Mouse (Mus musculus) frontal cortex, adult (tissue): ENCODE measurements around the gene Dpep2nb.
A peak's percentile ranks its signal among the peaks of the same experiment; 100 is the strongest.
"Not testable (repeated sequence)": the region's sequence is repeated elsewhere in the genome, so short reads cannot be mapped to it uniquely, and the experiment has no call there.

Experiments used
- ATAC-seq: cut with Nextera tagmentation; 2 replicates; pipeline ENCODE4 v1.9.2; 2017; ENCODE audit warnings: mild to moderate bottlenecking, moderate library complexity, mixed read lengths; ENCODE audit not compliant: low TSS enrichment

Dpep2nb gene

DNA sequence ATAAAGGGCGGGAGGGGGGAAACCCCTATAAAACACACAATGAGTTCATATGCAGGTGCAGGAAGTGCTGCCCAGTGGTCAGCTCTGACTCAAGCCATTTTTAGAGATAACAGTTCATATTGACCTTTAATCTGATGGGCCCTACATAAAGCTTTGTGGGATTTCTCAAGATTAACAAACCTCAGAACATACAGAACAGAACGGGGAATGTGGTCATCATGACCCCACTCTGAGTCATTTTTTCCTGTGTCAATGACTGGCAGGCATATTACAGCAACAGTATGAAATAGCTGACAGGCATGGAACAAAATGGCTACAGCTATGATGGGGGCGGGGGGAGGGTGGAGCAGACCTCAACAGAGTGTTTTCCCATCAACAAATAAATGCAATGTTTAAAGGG lies 1.4 kb upstream of the Dpep2nb start:
- ATAC-seq, result no peak

DNA sequence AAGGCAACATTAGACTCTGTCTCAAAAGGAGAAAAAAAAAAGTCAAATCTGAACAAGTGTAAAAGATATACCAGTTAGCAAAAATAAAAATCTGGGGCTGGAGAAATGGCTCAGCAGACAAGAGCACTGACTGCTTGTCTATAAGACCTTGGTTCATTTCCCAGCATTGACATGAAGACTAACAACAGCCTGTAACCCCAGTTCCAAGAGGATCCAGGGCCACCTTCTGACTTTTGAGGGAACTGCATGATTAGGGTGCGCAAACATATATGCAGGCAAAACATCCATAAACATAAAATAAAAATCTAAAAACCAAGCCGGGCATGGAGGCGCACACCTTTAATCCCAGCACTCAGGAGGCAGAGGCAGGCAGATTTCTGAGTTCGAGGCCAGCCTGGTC lies 638 bp upstream of the Dpep2nb start:
- ATAC-seq, result no peak

DNA sequence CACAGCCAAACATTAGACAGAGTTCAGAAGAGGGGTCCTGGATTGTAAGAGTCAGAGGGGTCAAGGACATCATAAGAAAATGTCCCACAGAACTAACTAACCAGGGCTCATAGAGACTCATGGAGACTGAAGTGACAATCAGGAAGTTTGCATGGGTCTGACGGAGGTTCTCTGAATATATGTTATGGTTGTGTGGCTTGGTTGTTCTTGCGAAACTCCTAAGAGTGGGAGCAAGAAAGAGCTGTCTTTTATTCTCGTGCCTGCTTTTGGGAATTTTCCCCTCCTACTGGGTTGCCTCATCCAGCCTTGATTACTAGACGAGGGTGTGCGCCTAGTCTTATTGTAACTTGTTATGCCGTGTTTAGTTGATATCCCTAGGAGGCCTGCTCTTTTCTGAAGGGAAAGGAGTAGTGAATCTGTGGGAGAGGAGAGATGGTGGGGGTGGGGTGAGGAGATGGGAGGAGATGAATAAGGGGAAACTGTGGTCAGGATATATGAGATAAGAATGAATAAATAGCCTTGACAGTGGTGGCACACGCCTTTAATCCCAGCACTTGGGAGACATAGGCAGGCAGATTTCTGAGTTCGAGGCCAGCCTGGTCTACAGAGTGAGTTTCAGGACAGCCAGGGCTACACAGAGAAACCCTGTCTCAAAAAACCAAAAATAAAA lies 1.1 kb downstream of the Dpep2nb start:
- no peak for ATAC-seq

DNA sequence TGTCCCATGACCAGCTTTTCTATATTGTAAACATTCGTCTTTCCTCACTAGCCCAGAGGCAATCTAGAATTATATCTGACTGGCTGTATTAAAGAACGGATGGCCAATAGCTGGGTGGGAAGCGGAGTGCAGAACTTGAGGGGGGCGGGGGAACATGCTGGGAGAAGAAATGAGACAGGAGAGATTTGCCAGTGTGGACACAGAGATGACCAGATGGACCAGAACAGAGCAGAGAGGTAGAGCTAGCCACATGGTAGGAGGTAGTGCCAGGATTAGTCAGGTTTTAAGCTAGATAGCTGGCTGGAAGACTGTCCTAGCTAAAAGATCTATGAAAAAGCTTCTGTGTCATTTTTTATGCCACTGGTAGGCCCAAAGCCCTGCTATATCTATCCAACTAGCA lies 3.9 kb downstream of the Dpep2nb start:
- ATAC-seq, result no peak

DNA sequence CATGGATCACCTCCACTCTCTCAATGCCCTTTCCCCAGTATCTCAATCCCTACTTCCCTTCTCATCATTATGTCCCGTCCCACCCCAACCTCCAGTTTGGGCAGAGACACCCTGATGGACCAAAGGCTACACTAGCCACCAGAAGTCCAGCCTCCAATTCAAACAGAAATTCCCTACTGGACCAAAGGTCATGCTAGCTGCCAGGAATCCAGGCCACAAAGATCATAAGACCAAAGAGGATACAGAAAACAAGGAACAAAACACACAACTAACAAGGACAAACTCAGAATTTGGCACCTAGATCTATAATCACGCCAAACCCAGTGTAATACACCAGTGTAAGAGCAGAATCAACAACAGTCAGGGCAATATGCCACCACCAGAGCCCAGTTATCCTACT lies 6.8 kb downstream of the Dpep2nb start:
- ATAC-seq, result no peak

DNA sequence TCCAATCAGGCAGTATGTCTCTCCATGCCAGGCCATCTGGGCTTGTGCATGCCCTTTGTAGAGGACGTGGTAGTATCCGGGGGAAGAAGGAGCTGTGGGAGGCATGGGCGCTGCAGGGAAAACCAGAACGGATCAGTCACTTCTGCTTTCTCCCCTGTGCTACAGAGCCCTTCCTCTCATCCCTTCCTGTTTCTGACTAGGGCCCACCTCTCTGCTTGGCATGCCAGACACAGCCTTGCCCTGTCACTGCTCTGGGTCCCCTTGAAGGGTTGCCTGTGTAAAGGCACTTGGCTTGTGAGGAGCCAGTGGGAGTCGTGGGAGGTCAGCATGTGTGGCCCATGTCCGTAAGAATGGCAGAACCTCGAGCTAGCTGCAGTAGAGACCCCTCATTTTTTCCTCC lies 9.4 kb downstream of the Dpep2nb start:
- ATAC-seq, result no peak

DNA sequence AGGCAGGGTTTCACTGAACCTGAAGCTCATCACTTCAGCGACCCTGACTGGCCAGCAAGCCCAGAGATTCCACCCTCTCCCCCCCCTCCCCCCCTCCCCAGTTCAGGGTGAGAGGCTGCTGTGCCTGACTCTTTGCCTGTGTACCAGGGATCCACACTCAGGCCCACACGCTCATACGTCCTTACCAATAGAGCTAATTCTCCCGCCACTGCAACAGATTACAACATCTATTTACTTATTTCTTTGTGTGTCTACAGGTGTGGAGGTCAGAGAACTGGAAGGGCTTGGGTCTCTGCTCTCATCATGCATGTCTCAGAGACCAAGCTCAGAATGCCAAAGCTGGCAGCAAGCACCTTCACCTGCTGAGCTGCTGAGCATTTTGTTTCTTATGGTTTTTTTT lies 12.5 kb downstream of the Dpep2nb start:
- no peak for ATAC-seq

DNA sequence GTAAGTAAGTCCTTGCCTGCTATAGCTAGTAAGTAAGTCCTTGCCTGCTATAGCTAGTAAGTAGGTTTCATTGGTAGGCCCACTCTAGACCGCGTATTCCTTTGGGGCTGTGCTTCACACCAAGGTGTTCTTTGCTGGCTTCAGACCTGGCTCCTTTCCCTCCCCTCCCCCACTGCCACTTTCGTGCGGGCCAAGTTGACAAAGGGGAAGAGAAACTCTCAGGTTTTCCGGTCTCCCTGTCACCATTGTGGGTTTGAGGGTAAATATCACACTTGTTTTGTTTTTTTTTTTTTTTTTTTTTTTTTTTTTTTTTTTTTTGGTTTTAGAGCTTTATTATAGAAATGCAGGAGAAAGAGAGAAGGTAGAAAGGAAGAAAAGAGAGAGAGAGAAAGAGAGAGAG lies 13.3 kb downstream of the Dpep2nb start:
- ATAC-seq, result no peak

DNA sequence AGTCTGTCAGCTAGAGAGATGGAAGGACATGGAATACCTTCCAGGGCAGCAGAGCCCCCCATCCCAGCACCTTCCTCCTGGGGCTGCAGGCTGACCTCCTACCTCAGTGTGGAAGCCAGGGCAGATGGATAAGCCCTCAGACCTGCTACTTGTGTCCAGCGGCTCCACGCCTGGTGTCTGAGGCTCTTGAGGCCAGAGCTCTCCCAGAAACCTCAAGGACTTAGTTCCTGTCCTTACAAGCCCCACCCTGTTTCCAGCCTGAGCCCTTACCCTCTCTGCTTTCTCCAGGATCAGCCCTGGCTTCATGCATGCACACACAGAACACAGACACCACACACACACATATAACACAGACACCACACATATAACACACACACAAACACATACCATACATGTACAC lies 14.2 kb downstream of the Dpep2nb start:
- ATAC-seq, result no peak

DNA sequence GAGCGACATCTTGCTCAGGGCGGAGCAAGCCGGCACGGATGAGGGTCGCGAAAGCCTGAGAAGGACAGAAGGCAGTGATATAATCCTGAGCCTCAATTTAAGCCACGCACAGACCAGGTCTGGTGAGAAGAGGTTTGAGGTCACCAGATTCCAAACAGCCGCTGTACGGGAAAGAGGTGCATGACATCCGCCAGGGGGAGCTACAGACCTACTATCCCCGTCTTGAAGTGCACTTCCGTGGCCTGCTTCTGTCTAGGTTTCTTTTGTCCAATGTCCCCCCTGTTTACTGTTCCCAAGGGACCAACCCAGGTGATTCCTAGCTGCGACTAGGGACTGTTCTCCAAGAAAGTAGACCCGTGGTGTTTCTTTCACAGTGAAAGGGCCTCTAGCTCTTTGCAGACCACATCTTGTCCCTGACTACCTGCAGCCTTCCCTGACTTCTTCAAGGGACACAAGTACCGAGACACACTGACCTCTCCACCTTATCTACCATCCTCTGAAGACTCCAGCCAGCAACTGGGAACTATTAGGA lies 14.9 kb downstream of the Dpep2nb start, which contains the start of gene Dus2:
Gene Dus2, plus strand, starts transcription at position 482 of the 532 bp plus-strand sequence.
- peak; percentile 88 for ATAC-seq

DNA sequence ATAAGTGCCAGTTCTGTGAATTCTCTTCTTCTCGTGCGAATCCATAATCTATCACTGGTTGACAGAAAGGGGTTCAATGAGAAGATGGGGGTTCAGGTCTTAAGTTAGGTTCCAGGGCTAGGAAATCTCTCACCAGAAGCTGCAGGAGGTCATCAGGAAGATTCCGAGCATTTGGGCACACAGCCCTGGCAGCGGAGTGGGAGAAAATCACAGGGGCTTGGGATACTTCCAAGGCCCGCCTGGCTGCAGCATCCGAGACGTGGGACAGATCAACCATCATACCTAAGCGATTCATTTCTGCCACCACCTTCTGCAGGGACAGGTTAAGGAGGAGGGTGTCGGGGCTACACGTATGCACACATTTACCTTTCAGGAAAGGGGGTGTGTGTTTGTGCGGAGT lies 17.2 kb downstream of the Dpep2nb start:
- ATAC-seq, result no peak

DNA sequence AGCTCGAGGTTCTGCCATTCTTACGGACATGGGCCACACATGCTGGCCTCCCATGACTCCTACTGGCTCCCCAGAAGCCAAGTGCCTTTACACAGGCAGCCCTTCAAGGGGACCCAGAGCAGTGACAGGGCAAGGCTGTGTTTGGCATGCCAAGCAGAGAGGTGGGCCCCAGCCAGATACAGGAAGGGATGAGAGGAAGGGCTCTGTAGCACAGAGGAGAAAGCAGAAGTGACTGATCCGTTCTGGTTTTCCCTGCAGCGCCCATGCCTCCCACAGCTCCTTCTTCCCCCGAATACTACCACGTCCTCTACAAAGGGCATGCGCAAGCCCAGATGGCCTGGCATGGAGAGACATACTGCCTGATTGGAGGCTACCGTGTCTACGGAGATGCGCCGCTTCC lies 22.4 kb downstream of the Dpep2nb start:
- ATAC-seq, result not testable (repeated sequence)

DNA sequence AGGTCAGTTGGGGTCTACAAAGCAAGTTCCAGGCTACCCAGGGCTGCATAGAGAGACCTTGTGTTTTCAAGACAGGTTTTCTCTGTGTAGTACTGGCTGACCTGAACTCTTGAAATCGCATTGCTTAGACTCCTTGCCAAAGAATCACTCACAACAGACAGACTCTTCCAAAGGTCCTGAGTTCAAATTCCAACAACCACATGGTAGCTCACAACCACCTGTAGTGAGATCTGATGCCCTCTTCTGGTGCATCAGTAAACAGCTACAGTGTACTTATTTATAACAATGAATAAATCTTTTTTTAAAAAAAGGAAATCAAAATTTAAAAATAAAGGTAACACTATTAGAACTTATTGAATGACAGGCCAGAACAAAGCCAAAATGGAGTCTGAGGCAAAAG lies 24.6 kb downstream of the Dpep2nb start:
- ATAC-seq, result no peak

DNA sequence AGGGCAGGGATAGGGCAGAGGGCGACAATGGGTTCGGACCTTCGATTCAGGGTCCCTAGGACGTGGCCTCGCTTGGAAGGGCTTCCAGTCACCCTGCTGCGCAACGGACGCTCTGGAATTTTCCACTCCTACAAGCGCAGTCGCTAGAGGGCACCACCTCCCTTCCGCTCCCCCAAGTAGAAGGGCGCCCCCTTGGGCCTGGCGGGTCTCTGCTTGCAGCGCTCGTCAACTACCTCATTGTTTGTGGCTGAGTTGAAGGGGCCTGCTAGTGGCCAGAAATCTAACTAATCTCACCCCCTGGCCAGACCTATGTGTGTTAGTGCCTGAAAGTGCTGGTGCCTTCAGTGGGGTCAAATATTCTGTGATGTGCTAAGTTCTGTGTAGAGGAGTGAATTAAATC lies 26.4 kb downstream of the Dpep2nb start, which contains the start of gene Dpep3:
Gene Dpep3, minus strand, starts transcription at position 105 of the 400 bp plus-strand sequence.
- no peak for ATAC-seq

DNA sequence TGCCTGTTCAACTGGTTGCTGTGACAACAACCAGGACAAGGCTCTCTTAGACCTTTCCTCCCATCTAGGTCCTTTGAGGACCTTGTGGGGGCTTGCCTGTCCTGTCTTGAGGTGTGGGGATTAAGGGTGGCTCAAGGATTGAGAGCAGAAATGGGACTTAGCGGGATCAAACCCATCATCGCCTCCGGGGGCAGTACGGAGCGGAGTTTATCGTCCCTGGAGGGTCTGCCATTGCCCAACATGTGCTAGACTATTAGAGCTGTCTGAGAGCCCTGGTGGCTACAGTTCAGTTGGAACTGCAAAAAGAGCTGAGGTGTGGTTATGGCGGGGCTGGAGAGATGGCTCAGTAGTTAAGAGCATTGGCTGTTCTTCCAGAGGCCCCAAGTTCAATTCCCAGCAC lies 30.4 kb downstream of the Dpep2nb start:
- no peak for ATAC-seq

DNA sequence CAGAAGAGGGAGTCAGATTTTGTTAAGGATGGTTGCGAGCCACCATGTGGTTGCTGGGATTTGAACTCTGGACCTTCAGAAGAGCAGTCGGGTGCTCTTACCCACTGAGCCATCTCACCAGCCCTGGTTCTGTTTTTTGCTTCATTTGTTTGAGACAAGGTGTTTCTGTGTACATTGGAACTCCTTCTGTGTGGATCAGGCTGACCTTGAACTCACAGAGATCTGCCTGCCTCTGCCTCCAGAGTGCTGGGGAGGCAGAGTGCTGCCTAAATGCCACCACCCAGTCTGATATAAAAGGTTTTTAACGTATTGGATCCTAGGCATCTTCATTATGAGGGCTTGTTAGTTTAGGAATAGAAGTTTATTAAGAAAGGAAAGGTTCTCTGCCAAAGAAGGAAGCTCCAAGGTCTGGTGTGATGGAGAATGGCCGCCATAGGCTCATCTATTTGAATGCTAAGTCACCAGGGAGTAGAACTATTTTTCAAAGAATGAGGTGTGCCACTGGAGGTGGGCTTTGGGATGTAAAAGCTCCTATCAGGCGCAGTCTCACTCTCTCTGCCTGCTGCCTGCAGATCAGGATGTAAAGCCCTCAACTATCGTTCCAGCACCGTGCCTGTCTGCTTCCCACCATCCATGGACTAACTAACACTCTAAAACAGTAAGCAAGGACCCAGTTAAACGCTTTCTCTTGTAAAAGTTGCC lies 34.6 kb downstream of the Dpep2nb start:
- ATAC-seq, result no peak

DNA sequence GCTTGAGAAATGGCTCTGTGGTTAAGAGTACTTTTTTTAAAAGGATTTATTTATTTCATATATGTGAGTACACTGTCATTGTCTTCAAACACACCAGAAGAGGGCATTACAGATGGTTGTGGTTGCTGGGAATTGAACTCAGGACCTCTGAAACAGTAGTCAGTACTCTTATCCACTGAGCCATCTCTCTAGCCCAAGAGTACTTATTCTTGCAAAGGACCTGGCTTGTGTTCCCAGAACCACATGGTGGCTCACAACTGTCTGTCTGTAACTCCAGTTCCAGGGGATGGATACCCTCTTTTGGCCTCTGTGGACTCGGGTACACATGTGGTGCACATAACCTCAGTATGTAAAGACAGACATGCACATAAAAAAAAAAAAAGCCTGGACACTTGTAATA lies 36.4 kb downstream of the Dpep2nb start:
- ATAC-seq, result no peak

DNA sequence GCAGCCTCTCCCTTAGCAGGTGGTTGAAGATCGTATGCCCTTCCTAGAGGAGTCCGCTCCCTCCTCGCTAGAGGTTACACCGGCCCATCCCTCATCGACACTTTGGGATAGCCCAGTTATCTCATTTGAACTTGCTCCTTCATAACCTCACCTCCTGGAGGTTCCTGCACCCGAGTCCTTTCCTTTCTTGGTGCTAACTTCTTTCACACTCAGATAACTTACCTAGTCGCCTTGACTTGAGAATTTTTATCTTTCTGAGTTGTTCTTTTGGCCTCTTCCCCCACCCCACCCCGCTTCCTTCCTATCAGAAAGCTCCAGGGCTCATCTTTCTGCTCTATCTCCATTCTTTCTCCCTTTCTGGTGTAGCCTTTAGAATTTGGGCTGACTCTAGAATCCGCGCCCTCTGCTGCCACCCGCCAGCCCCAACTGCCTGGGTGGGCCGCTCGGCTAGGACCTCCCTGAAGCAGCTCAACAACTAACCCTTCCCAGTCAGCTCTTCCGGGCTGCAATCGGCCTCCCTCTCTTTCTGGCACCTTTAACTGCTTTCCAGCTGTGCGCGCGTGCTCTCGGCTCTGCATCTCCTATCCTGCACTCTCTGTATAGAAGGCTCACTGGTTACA lies 39.0 kb downstream of the Dpep2nb start:
- ATAC-seq, result no peak

DNA sequence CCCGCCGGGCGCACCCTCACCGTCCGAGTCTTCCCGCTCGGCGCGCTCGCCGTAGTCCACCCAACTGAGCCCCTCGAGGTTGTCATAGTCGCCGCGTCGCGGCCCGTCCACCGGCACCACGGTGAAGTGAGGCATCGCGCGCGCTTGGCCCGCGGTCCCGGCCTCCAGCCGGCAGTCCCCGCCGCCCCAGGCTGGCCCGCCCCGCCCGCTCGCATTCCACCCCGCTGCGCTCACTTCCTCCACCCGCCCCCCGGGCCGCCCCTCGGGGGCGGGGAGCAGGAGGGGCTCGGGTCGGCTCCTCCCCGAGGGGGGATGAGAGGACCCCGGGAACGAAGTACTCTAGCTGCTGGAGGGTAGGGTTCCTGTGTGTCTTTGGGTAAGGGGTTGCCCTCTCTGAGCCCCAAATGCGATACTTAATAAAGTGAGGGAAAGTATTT lies 39.9 kb downstream of the Dpep2nb start, which contains the start of gene Slc12a4:
Gene Slc12a4, minus strand, starts transcription at position 193 of the 437 bp plus-strand sequence.
- peak; percentile 62; the same call in 1 of the 2 replicates for ATAC-seq

DNA sequence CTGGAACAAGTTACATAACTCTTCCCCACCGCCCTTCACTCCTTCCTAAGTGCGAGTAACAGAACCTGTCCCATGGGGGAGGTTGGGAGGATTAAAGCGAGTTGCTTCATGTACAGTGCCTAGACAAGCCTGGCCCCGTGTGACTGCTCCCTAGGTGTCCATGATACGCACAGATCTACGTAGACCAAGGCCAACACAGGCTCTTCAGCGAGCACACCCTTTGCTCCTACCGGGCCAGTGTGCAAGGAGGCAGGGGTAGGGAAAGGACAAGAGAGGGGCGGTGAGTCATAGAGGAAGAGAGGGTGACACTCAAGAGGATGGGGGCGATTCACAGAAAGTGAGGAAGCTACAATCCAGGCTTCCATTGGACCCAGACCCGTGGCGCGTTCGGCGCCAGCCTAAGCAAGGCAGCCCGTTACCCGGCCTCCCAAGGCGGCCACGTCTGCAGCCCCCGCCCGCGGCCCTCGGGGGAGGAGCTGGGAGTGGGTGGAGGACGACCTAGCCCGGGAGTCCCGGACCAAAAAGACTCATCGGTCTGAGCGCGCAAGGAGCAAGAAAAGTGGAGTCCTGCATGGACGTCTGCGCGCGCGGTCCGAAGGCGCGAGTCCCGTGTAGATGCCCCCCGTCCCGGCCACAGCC lies 40.4 kb downstream of the Dpep2nb start:
- ATAC-seq, result peak; percentile 27; the same call in 1 of the 2 replicates

DNA sequence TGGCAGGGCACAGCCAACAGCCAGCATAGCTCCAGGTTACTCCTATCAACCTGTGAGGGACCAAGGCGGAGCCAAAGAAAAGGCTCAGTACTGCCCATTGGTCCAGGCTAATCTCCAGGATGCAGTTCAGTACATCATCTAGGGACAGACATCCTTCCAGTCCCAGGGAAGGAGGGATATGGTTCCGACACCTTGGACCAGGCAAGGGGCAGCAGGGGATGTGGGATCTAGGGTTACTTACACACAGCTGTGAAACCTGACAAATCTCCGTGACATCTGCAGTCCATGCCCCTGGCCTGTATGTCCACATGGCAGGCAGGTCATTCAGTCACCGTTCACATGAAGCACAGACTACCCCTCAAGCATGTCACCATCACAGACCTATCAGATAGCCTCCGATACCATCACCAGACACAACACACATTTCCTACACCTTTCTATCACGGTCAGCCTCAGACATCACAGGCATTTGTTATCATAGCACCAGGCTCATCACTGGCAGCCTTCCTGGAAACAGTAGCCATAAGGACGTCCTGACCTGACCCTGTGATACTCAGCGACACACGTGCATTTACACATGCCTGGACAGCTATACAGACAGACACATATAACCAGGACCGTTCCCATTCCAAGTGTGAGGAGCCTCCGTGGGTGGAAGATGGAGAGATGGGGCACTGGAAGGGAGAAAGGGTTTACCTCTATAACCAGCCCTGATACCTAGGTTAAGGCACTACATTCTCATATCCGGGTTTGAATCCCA lies 41.1 kb downstream of the Dpep2nb start:
- ATAC-seq, result no peak
